Mouse (Mus musculus): ENCODE data around the gene Gnb1. TPM values are rescaled to one million over a fixed set of nuclear protein-coding genes. Genes with fewer than 3 reads are reported as not detected.

Gene Gnb1
- total and polyA plus RNA-seq, 3 experiments: 78.1 to 489 TPM; not detected in 1

GRCm38 (mm10) chr4:155596606-155597005, 105.4 kb downstream of the Gnb1 start:
- DNase-seq (ENCODE audit: low read depth, low spot score): peak; percentile 80
- TF ChIP-seq SIN3A (IDR thresholded peaks at IDR 0.05; ENCODE audit: low read length) (0 out of 2 replicates have a peak, but pooled peaks have one; percentile 42), TAL1 (IDR thresholded peaks at IDR 0.05; ENCODE audit: low read length) (peak; percentile 88), TBP (IDR thresholded peaks at IDR 0.05; ENCODE audit: low read depth, low read length) (no peak), KAT2A (conservative IDR thresholded peaks at IDR 0.05; ENCODE audit: low read depth, low read length) (no peak), ZNF384 (IDR thresholded peaks at IDR 0.05; ENCODE audit: low read depth, low read length) (peak; percentile 88), ETS1 (IDR thresholded peaks at IDR 0.05; ENCODE audit: low read depth, low read length) (peak; percentile 90), BHLHE40 (IDR thresholded peaks at IDR 0.05; ENCODE audit: borderline replicate concordance, low read depth, low read length) (peak; percentile 58; the same call in 1 of the 2 replicates), RCOR1 (IDR thresholded peaks at IDR 0.05; ENCODE audit: low read depth, low read length) (peak; percentile 63), USF1 (IDR thresholded peaks at IDR 0.05; ENCODE audit: low read depth, low read length) (peak; percentile 88), EP300 (IDR thresholded peaks at IDR 0.05; ENCODE audit: low read depth in 1 of 2, low read length in 2 of 2) (peak; percentile 85 to 89), SMC3 (IDR thresholded peaks at IDR 0.05; ENCODE audit: low read depth, low read length) (0 out of 2 replicates have a peak, but pooled peaks have one; percentile 3), GABPA (IDR thresholded peaks at IDR 0.05; ENCODE audit: low read depth, low read length) (peak; percentile 74), E2F4 (IDR thresholded peaks at IDR 0.05; ENCODE audit: borderline replicate concordance, low read depth, low read length) (no peak), GATA1 (IDR thresholded peaks at IDR 0.05; ENCODE audit: low read depth, low read length) (peak; percentile 73), RAD21 (IDR thresholded peaks at IDR 0.05; ENCODE audit: low read depth, low read length) (no peak), TCF12 (IDR thresholded peaks at IDR 0.05; ENCODE audit: low read depth, low read length) (peak; percentile 88), MAZ (IDR thresholded peaks at IDR 0.05; ENCODE audit: low read depth, low read length) (0 out of 2 replicates have a peak, but pooled peaks have one; percentile 15), MAFK (IDR thresholded peaks at IDR 0.05; ENCODE audit: borderline replicate concordance, low read depth, low read length) (peak; percentile 47; the same call in 1 of the 2 replicates), USF2 (IDR thresholded peaks at IDR 0.05; ENCODE audit: borderline replicate concordance in 1 of 2, insufficient read depth in 1 of 2, low read depth in 1 of 2, low read length in 2 of 2) (0 out of 4 replicates have a peak, but pooled peaks of 1 of the 2 experiments have one; percentile 49), MXI1 (IDR thresholded peaks at IDR 0.05; ENCODE audit: low read depth, low read length) (peak; percentile 41; the same call in 1 of the 2 replicates)
- H3K4me3 ChIP-seq (ENCODE audit: control insufficient read depth in 1 of 2, insufficient read depth in 1 of 2, low read depth in 2 of 2, low read length in 2 of 2): peak overlapping the region in 1 of 2 experiments; percentile 43; a peak in 2 of 4 replicates
- H3K79me2 ChIP-seq (ENCODE audit: control insufficient read depth, insufficient read depth, low read length, poor library complexity): no peaks in the 10 kb centered on the region; the same call in 1 of the 2 replicates
- H3K9me3 ChIP-seq (replicated peaks; ENCODE audit: insufficient read depth, low read length): no peaks in the 10 kb centered on the region
- H3K36me3 ChIP-seq (ENCODE audit: control insufficient read depth in 1 of 2, insufficient read depth in 2 of 2, low read length in 2 of 2): peaks cover 0 to 22% of the 10 kb centered on the region in 2 experiments; a peak in 2 of 4 replicates
- peak overlapping the region; percentile 47 for H3K27ac ChIP-seq (ENCODE audit: control insufficient read depth, low read depth, low read length)
- H3K27me3 ChIP-seq (ENCODE audit: control insufficient read depth in 1 of 2, insufficient read depth in 2 of 2, low read length in 2 of 2): no peaks in the 10 kb centered on the region
- peaks cover 23 to 29% of the 10 kb centered on the region in 2 experiments for H3K4me1 ChIP-seq (ENCODE audit: control insufficient read depth in 1 of 2, insufficient read depth in 2 of 2, low read length in 2 of 2)
- no peak overlapping the region; the same call in 1 of the 2 replicates for H3K9ac ChIP-seq (ENCODE audit: control insufficient read depth, low read depth, low read length, poor library complexity, severe bottlenecking)

All from MEL (cell line).